Mouse (Mus musculus) embryonic facial prominence, embryonic 11.5 days (tissue): ENCODE results near the gene Padi6. TPM values are rescaled to one million over a fixed set of nuclear protein-coding genes. Genes with fewer than 3 reads are reported as not detected.

Experiments
- ATAC-seq: fragments of 200-750 bp; cut with Nextera tagmentation; replicated peaks from 2 replicates; pipeline ENCODE4 v1.8.0; 2017; ENCODE audit warnings: low read depth; ENCODE audit not compliant: insufficient number of reproducible peaks, low FRiP score, low TSS enrichment
- DNase-seq: peaks from one replicate; pipeline ENCODE4 v3.0.0-alpha.2; 2015; ENCODE audit warnings: low spot score
- H3K27ac ChIP-seq: fragments of 300-500 bp; sonication (generic); replicated peaks from 2 replicates; pipeline ENCODE4 v1.5.1; 2014; ENCODE audit warnings: mild to moderate bottlenecking, low read depth, low read length, control low read depth
- H3K27me3 ChIP-seq: fragments of 300-500 bp; sonication (generic); 2 replicates; pipeline ENCODE4 v1.6.1; 2014; ENCODE audit warnings: mild to moderate bottlenecking, low read length, moderate library complexity, mixed read lengths; ENCODE audit not compliant: control insufficient read depth, insufficient read depth
- H3K36me3 ChIP-seq: fragments of 300-500 bp; sonication (generic); replicated peaks from 2 replicates; pipeline ENCODE4 v1.6.1; 2014; ENCODE audit warnings: low read depth, mild to moderate bottlenecking, low read length, moderate library complexity, mixed read lengths; ENCODE audit not compliant: control insufficient read depth, insufficient read depth
- H3K4me1 ChIP-seq: fragments of 300-500 bp; sonication (generic); 2 replicates; pipeline ENCODE4 v1.6.1; 2014; ENCODE audit warnings: low read length, mixed read lengths; ENCODE audit not compliant: control insufficient read depth, insufficient read depth
- H3K4me2 ChIP-seq: fragments of 300-500 bp; sonication (generic); 2 replicates; pipeline ENCODE4 v1.6.1; 2014; ENCODE audit warnings: low read depth, mild to moderate bottlenecking, control low read depth, low read length, moderate library complexity
- H3K4me3 ChIP-seq: fragments of 300-500 bp; sonication (generic); 2 replicates; pipeline ENCODE4 v1.5.1; 2014; ENCODE audit warnings: low read depth, low read length, control low read depth
- H3K9ac ChIP-seq: fragments of 300-500 bp; sonication (generic); replicated peaks from 2 replicates; pipeline ENCODE4 v1.6.1; 2014; ENCODE audit warnings: mild to moderate bottlenecking, control low read depth, low read length
- H3K9me3 ChIP-seq: fragments of 300-500 bp; sonication (generic); replicated peaks from 2 replicates; pipeline ENCODE4 v1.6.1; 2016; ENCODE audit warnings: mild to moderate bottlenecking, low read length, inconsistent platforms, mixed read lengths; ENCODE audit not compliant: control insufficient read depth
- WGBS: fragments of 180-500 bp; shearing (Covaris S2); extraction: QIAGEN DNeasy Blood & Tissue Kit; methylation state at CpG from one replicate; pipeline ENCODE4 v1.1.7; 2014; 5-methylcytosine and 5-hydroxymethylcytosine counted together
- polyA plus RNA-seq: library from polyadenylated mRNA; unstranded; fragments of >200 nt; fragmentation: Nextera tagmentation; extraction: Ambion mirVana; gene quantifications from 2 replicates; pipeline ENCODE4 v1.2.1, GENCODE M21; 2014

Padi6 gene
- polyA plus RNA-seq, 1 experiment from 2014 or later, result not detected

- Histone ChIP-seq H3K9ac (no peak overlapping the region), H3K27ac (no peak overlapping the region), H3K4me2 (no peak overlapping the region), H3K4me1 (no peaks in the 10 kb centered on the region), H3K27me3 (peaks cover 3% of the 10 kb centered on the region; the same call in 1 of the 2 replicates), H3K4me3 (no peak overlapping the region), H3K9me3 (no peaks in the 10 kb centered on the region), H3K36me3 (no peaks in the 10 kb centered on the region)
- WGBS, result 80% methylated on average over 14 of the region's 14 CpGs
- ATAC-seq, result no peak
- DNase-seq, result no peak
Observed at GRCm38 (mm10) chr4:140695675-140696585, 46.5 kb downstream of the Padi6 start.

- Histone ChIP-seq H3K36me3 (no peaks in the 10 kb centered on the region), H3K27me3 (peaks cover 3% of the 10 kb centered on the region; the same call in 1 of the 2 replicates), H3K27ac (no peak overlapping the region), H3K9me3 (no peaks in the 10 kb centered on the region), H3K4me3 (no peak overlapping the region), H3K4me1 (no peaks in the 10 kb centered on the region), H3K9ac (no peak overlapping the region), H3K4me2 (no peak overlapping the region)
- WGBS, result 78% methylated on average over 7 of the region's 7 CpGs
- DNase-seq (no peak), ATAC-seq (no peak)
Observed at GRCm38 (mm10) chr4:140695146-140695545, 47.3 kb downstream of the Padi6 start.

- H3K36me3 ChIP-seq, result no peaks in the 10 kb centered on the region
- peaks cover 3% of the 10 kb centered on the region; the same call in 1 of the 2 replicates for H3K27me3 ChIP-seq
- H3K4me1 ChIP-seq, result no peaks in the 10 kb centered on the region
- no peak overlapping the region for H3K27ac ChIP-seq
- DNase-seq, result no peak
- H3K4me2 ChIP-seq, result no peak overlapping the region
- H3K9ac ChIP-seq, result no peak overlapping the region
- no peak for ATAC-seq
- H3K4me3 ChIP-seq, result no peak overlapping the region
- WGBS, result 27% methylated on average over 1 of the region's 1 CpGs
- no peaks in the 10 kb centered on the region for H3K9me3 ChIP-seq
Observed at GRCm38 (mm10) chr4:140694551-140695060, 47.8 kb downstream of the Padi6 start.

- no peak overlapping the region for H3K9ac ChIP-seq
- ATAC-seq, result no peak
Observed at GRCm38 (mm10) chr4:140693513-140693912, 48.9 kb downstream of the Padi6 start.

GRCm38 (mm10) chr4:140691481-140691880, 51.0 kb downstream of the Padi6 start:
- DNase-seq, result no peak
- H3K9me3 ChIP-seq, result no peaks in the 10 kb centered on the region
- no peaks in the 10 kb centered on the region for H3K36me3 ChIP-seq
- H3K4me1 ChIP-seq, result no peaks in the 10 kb centered on the region
- no peaks in the 10 kb centered on the region for H3K27me3 ChIP-seq
- no peak overlapping the region for H3K27ac ChIP-seq
- 71% methylated on average over 7 of the region's 7 CpGs for WGBS
- no peak overlapping the region for H3K4me3 ChIP-seq
- no peak overlapping the region for H3K9ac ChIP-seq
- no peak overlapping the region for H3K4me2 ChIP-seq
- no peak for ATAC-seq

More at GRCm38 (mm10) chr4:140693513-140693912, 48.9 kb downstream of the Padi6 start:
- Histone ChIP-seq H3K27me3 (no peaks in the 10 kb centered on the region), H3K4me2 (no peak overlapping the region), H3K4me3 (no peak overlapping the region), H3K36me3 (no peaks in the 10 kb centered on the region), H3K4me1 (no peaks in the 10 kb centered on the region), H3K9me3 (no peaks in the 10 kb centered on the region), H3K27ac (no peak overlapping the region)
- DNase-seq, result no peak
- WGBS, result 79% methylated on average over 4 of the region's 4 CpGs

- no peak overlapping the region for H3K4me3 ChIP-seq
- no peak overlapping the region for H3K9ac ChIP-seq
- H3K36me3 ChIP-seq, result no peaks in the 10 kb centered on the region
- no peak overlapping the region for H3K4me2 ChIP-seq
- H3K27me3 ChIP-seq, result no peaks in the 10 kb centered on the region
- DNase-seq (no peak), ATAC-seq (no peak)
- H3K27ac ChIP-seq, result no peak overlapping the region
- H3K9me3 ChIP-seq, result no peaks in the 10 kb centered on the region
- no peaks in the 10 kb centered on the region for H3K4me1 ChIP-seq
- 68% methylated on average over 16 of the region's 16 CpGs for WGBS
Observed at GRCm38 (mm10) chr4:140689873-140690655, 52.4 kb downstream of the Padi6 start.

GRCm38 (mm10) chr4:140688826-140689425, 53.5 kb downstream of the Padi6 start:
- Histone ChIP-seq H3K4me2 (no peak overlapping the region), H3K9ac (no peak overlapping the region), H3K36me3 (no peaks in the 10 kb centered on the region), H3K4me1 (peaks cover 8% of the 10 kb centered on the region), H3K4me3 (no peak overlapping the region), H3K27ac (no peak overlapping the region), H3K9me3 (no peaks in the 10 kb centered on the region), H3K27me3 (no peaks in the 10 kb centered on the region)
- no peak for DNase-seq
- no peak for ATAC-seq
- WGBS, result 80% methylated on average over 5 of the region's 5 CpGs
